Mouse (Mus musculus): ENCODE data around the gene Hoxa5.
A peak's percentile ranks its signal among the peaks of the same experiment; 100 is the strongest.

The Hoxa5 gene

GRCm38 (mm10) chr6:52200073-52200750 lies 4.2 kb downstream of the Hoxa5 start:
- DNase-seq (ENCODE audit: low spot score) = no peak

- peak; percentile 85 for DNase-seq (ENCODE audit: low spot score)
Measured at GRCm38 (mm10) chr6:52197271-52197670, 7.1 kb downstream of the Hoxa5 start.

- DNase-seq (ENCODE audit: low spot score) = no peak
Measured at GRCm38 (mm10) chr6:52196811-52197210, 7.6 kb downstream of the Hoxa5 start.

- DNase-seq (ENCODE audit: low spot score) = peak; percentile 84
Measured at GRCm38 (mm10) chr6:52194690-52195089, 9.7 kb downstream of the Hoxa5 start.

- DNase-seq (ENCODE audit: low spot score) = peak; percentile 90
Measured at GRCm38 (mm10) chr6:52191860-52192550, 12.4 kb downstream of the Hoxa5 start.

- DNase-seq (ENCODE audit: low spot score) = peak; percentile 85
Measured at GRCm38 (mm10) chr6:52190906-52191810, 13.2 kb downstream of the Hoxa5 start, which contains the start of gene Hoxa4. Gene Hoxa4 (minus strand): TSS chr6:52191753.

- no peak for DNase-seq (ENCODE audit: low spot score)
Measured at GRCm38 (mm10) chr6:52190410-52190809, 14.0 kb downstream of the Hoxa5 start.

GRCm38 (mm10) chr6:52189909-52190308 lies 14.5 kb downstream of the Hoxa5 start:
- no peak for DNase-seq (ENCODE audit: low spot score)

GRCm38 (mm10) chr6:52189172-52189591 lies 15.2 kb downstream of the Hoxa5 start:
- no peak for DNase-seq (ENCODE audit: low spot score)

- DNase-seq (ENCODE audit: low spot score) = no peak
Measured at GRCm38 (mm10) chr6:52186500-52186899, 17.9 kb downstream of the Hoxa5 start.

GRCm38 (mm10) chr6:52185834-52186233 lies 18.6 kb downstream of the Hoxa5 start:
- DNase-seq (ENCODE audit: low spot score) = no peak

GRCm38 (mm10) chr6:52185222-52185621 lies 19.2 kb downstream of the Hoxa5 start:
- no peak for DNase-seq (ENCODE audit: low spot score)

- no peak for DNase-seq (ENCODE audit: low spot score)
Measured at GRCm38 (mm10) chr6:52184668-52185067, 19.7 kb downstream of the Hoxa5 start.

GRCm38 (mm10) chr6:52183311-52184080 lies 20.9 kb downstream of the Hoxa5 start:
- DNase-seq (ENCODE audit: low spot score) = no peak

GRCm38 (mm10) chr6:52182793-52183192 lies 21.6 kb downstream of the Hoxa5 start:
- DNase-seq (ENCODE audit: low spot score) = peak; percentile 72

- DNase-seq (ENCODE audit: low spot score) = no peak
Measured at GRCm38 (mm10) chr6:52182030-52182429, 22.4 kb downstream of the Hoxa5 start.

- DNase-seq (ENCODE audit: low spot score) = no peak
Measured at GRCm38 (mm10) chr6:52180726-52181125, 23.7 kb downstream of the Hoxa5 start.

GRCm38 (mm10) chr6:52180213-52180710 lies 24.1 kb downstream of the Hoxa5 start:
- DNase-seq (ENCODE audit: low spot score) = no peak

GRCm38 (mm10) chr6:52179690-52180089 lies 24.7 kb downstream of the Hoxa5 start:
- no peak for DNase-seq (ENCODE audit: low spot score)

GRCm38 (mm10) chr6:52178918-52179665 lies 25.3 kb downstream of the Hoxa5 start:
- DNase-seq (ENCODE audit: low spot score) = no peak

- no peak for DNase-seq (ENCODE audit: low spot score)
Measured at GRCm38 (mm10) chr6:52177806-52178205, 26.6 kb downstream of the Hoxa5 start.
